Mouse (Mus musculus) cortical plate, adult 2 months (tissue): ENCODE measurements around the gene Cort.

Source experiments
- CTCF ChIP-seq: fragments of 200-500 bp; IDR thresholded peaks from 2 replicates; pipeline ENCODE4 v1.5.1; 2011; ENCODE audit warnings: mild to moderate bottlenecking, control low read depth, low read length; ENCODE audit not compliant: insufficient read depth; ENCODE audit errors: extremely low read depth
- POLR2A ChIP-seq: fragments of 200-500 bp; IDR thresholded peaks from 2 replicates; pipeline ENCODE4 v1.6.1; 2011; ENCODE audit warnings: mild to moderate bottlenecking, low read length, control low read depth; ENCODE audit not compliant: insufficient read depth; ENCODE audit errors: extremely low read depth

- no peak for TF ChIP-seq CTCF
- peak; percentile 79 for TF ChIP-seq POLR2A
Measured at GRCm38 (mm10) chr4:149103875-149104561, 22.5 kb downstream of the Cort start, which contains the start of gene Dffa.
